Comparison of ENCODE assay signal across 11 mouse cellular contexts in genomic region chr5:110178628-110179027, GRCm38 (mm10).
"Had no signal": no experiment of that assay in that cellular context is flagged by ENCODE, and none has a peak within 500 bp of the region (broad histone marks: within the 10 kb centered on the region; RNA-seq: fewer than 3 reads in every experiment).

No protein-coding gene starts in this region.

- H3K9ac ChIP-seq: limb, embryonic 12.5 days; midbrain, embryonic 13.5 days had no signal

- H3K27me3 ChIP-seq: limb, embryonic 12.5 days; midbrain, embryonic 13.5 days had no signal

- H3K9me3 ChIP-seq: limb, embryonic 12.5 days; midbrain, embryonic 13.5 days had no signal

- ATAC-seq: inflammation-experienced regulatory T-cells, adult 6 months; intestine, postnatal 0 days; lung, postnatal 0 days; midbrain, embryonic 13.5 days had no signal

- H3K4me2 ChIP-seq: midbrain, embryonic 13.5 days had no signal

- H3K27ac ChIP-seq: limb, embryonic 12.5 days; midbrain, embryonic 13.5 days had no signal

- DNase-seq: kidney, adult 9 months; kidney, postnatal 10 days; lung, adult 18-20 months; lung, postnatal 36 days; right cerebral cortex, postnatal 14 days; thymus, postnatal 4 days had no signal

- H3K4me3 ChIP-seq: midbrain, embryonic 13.5 days had no signal
